Mouse (Mus musculus) testis, adult 2 months (tissue): Measurements from ENCODE around the gene Tatdn3.

Experiments used
- CTCF ChIP-seq: fragments of 200-500 bp; IDR thresholded peaks from 2 replicates; pipeline ENCODE4 v1.5.1; 2012; ENCODE audit warnings: low read depth, mild to moderate bottlenecking, inconsistent platforms, low read length, moderate library complexity; ENCODE audit not compliant: control insufficient read depth, insufficient read depth, insufficient replicate concordance
- POLR2A ChIP-seq: fragments of 200-500 bp; IDR thresholded peaks from 2 replicates; pipeline ENCODE4 v1.6.1; 2012; ENCODE audit warnings: low read depth, mild to moderate bottlenecking, inconsistent platforms, low read length, moderate library complexity; ENCODE audit not compliant: control insufficient read depth

- TF ChIP-seq CTCF (no peak), POLR2A (no peak)
Observed at GRCm38 (mm10) chr1:191062241-191062780, 421 bp downstream of the Tatdn3 start.
